Mouse (Mus musculus): Measurements from ENCODE around the gene Cracr2a. TPM values are rescaled to one million over a fixed set of nuclear protein-coding genes. Genes with fewer than 3 reads are reported as not detected.

Gene Cracr2a
- polyA plus RNA-seq, 1 experiment = 0.83 TPM

GRCm38 (mm10) chr6:127582391-127583176 is 21.4 kb downstream of the Cracr2a start:
- no peaks in the 10 kb centered on the region for H3K4me1 ChIP-seq (ENCODE audit: control insufficient read depth, insufficient read depth, low read length)
- no peak overlapping the region for H3K27ac ChIP-seq (ENCODE audit: insufficient read depth, low read depth, low read length)
- TF ChIP-seq CTCF (IDR thresholded peaks at IDR 0.05; ENCODE audit: low read depth, low read length) = peak; percentile 45; the same call in 1 of the 2 replicates
- no peak for TF ChIP-seq POLR2A (IDR thresholded peaks at IDR 0.05; ENCODE audit: borderline replicate concordance, low read depth, low read length)

DNA sequence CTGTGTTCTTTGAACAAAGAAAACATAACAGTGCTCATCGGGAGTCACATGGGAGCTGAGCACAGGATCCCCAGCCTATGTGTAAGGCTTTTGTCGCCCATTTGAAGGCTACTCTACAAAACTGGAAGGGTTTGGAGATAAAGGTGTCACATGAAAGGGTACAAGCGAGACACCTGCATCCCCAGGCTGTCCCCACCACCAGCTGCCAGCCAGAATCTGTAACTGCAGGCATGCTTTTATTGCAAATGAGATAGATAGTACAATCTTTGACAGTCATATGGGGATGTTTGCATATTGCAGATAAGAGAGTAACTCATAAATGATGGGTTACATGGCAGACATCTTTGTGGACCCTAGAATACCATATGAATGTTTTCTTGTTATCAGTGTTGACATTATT is 30.3 kb downstream of the Cracr2a start:
- Histone ChIP-seq H3K4me1 (ENCODE audit: control insufficient read depth, insufficient read depth, low read length) (no peaks in the 10 kb centered on the region), H3K4me3 (ENCODE audit: insufficient read depth, low read length) (no peak overlapping the region), H3K27ac (ENCODE audit: insufficient read depth, low read depth, low read length) (no peak overlapping the region)
- TF ChIP-seq CTCF (IDR thresholded peaks at IDR 0.05; ENCODE audit: low read depth, low read length) = no peak

More at GRCm38 (mm10) chr6:127582391-127583176, 21.4 kb downstream of the Cracr2a start:
- H3K4me3 ChIP-seq (ENCODE audit: insufficient read depth, low read length) = no peak overlapping the region

- H3K4me3 ChIP-seq (ENCODE audit: insufficient read depth, low read length) = no peak overlapping the region
- TF ChIP-seq CTCF (IDR thresholded peaks at IDR 0.05; ENCODE audit: low read depth, low read length) = no peak
- no peak for TF ChIP-seq POLR2A (IDR thresholded peaks at IDR 0.05; ENCODE audit: borderline replicate concordance, low read depth, low read length)
- no peaks in the 10 kb centered on the region for H3K4me1 ChIP-seq (ENCODE audit: control insufficient read depth, insufficient read depth, low read length)
- no peak overlapping the region for H3K27ac ChIP-seq (ENCODE audit: insufficient read depth, low read depth, low read length)
Measured at GRCm38 (mm10) chr6:127593487-127593886, 32.3 kb downstream of the Cracr2a start.

DNA sequence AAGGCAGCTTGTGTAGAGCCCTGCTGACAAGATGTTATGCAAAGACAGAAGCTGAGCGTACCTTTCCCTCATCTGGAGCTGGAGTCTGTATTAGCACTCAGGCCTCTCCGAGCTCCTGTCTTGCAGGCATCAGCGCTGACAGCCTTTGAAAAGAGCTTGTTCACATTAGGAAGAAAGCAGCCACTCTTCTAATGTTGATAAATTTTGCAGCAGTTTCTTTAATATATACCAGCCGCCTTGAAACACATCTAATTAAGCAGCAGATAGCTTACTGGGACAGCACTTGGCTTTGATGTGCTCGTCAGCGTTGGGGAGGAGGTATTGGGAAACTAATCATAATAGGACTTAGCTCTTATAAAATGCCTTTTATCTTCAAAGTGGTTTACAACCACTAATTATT is 38.1 kb downstream of the Cracr2a start:
- TF ChIP-seq CTCF (IDR thresholded peaks at IDR 0.05; ENCODE audit: low read depth, low read length) (no peak), POLR2A (IDR thresholded peaks at IDR 0.05; ENCODE audit: borderline replicate concordance, low read depth, low read length) (no peak)
- Histone ChIP-seq H3K4me3 (ENCODE audit: insufficient read depth, low read length) (no peak overlapping the region), H3K4me1 (ENCODE audit: control insufficient read depth, insufficient read depth, low read length) (no peaks in the 10 kb centered on the region), H3K27ac (ENCODE audit: insufficient read depth, low read depth, low read length) (no peak overlapping the region)

DNA sequence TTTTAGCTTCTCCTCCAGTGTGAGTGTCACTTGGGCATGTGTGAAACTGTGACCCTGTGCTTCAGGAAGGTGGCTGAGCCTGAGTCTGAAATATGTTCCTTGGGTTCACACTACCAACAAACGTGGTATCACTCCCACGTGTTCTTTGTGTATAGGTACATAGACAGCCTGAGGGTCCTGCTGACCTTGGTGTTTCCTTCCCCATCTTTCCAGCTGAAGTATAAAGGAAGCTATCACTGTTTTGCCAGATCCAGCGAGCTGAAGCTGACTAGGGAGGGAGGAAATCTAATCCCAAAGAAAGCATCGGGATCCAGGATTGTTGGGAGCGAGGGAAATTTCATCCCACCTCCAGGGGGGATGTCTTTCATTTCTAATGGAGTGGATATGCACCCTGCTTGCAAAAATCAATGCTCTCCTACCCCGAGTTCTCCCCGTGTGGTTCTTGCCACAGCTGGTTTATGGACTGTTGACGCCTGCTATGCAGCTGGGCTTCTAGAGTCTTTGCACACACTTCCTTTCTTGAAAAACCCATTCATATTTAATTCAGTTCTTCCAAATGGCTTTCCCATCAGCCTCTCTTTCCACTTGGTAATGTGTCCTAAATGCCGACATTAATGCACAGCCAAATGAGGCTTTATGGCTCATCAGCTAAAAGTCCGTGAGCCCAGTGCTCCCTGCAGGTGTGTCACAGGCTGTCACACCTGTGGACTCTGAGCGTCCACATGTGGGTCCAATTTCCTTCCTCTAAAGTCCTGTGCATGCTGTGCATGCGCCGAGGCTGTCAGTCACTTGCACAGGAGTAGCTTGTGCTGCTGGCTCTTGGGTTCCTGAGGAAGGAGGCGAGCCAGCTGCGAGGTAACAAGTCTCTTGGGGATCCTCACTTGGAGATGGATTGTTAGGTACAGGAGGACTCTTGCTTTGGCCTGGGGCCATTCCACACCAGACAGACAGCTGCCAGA is 44.2 kb downstream of the Cracr2a start:
- no peak for TF ChIP-seq CTCF (IDR thresholded peaks at IDR 0.05; ENCODE audit: low read depth, low read length)
- no peak for TF ChIP-seq POLR2A (IDR thresholded peaks at IDR 0.05; ENCODE audit: borderline replicate concordance, low read depth, low read length)
- no peak overlapping the region for H3K4me3 ChIP-seq (ENCODE audit: insufficient read depth, low read length)
- no peak overlapping the region for H3K27ac ChIP-seq (ENCODE audit: insufficient read depth, low read depth, low read length)
- no peaks in the 10 kb centered on the region for H3K4me1 ChIP-seq (ENCODE audit: control insufficient read depth, insufficient read depth, low read length)

GRCm38 (mm10) chr6:127609673-127610072 is 48.5 kb downstream of the Cracr2a start:
- Histone ChIP-seq H3K4me1 (ENCODE audit: control insufficient read depth, insufficient read depth, low read length) (no peaks in the 10 kb centered on the region), H3K4me3 (ENCODE audit: insufficient read depth, low read length) (no peak overlapping the region), H3K27ac (ENCODE audit: insufficient read depth, low read depth, low read length) (no peak overlapping the region)
- TF ChIP-seq CTCF (IDR thresholded peaks at IDR 0.05; ENCODE audit: low read depth, low read length) (no peak), POLR2A (IDR thresholded peaks at IDR 0.05; ENCODE audit: borderline replicate concordance, low read depth, low read length) (no peak)

DNA sequence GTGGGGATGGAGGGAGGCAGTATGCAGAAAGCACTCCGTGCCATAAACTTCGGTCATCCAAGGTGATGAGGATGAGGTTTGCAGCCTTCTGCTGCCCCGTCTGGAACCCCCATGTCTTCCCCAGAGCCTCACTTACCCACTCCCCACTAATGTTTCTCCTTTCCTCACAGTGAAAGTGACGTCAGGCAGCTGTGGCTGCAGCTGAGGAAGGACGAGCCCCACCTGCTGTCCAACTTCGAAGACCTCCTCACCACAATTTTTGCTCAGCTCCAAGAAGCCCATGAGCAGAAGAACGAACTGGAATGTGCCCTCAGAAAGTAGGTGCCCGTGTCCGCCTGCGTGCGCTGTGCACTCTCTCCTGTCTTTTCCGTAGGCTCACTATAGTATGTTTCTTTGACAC is 50.1 kb downstream of the Cracr2a start:
- no peaks in the 10 kb centered on the region for H3K4me1 ChIP-seq (ENCODE audit: control insufficient read depth, insufficient read depth, low read length)
- H3K4me3 ChIP-seq (ENCODE audit: insufficient read depth, low read length) = no peak overlapping the region
- no peak for TF ChIP-seq POLR2A (IDR thresholded peaks at IDR 0.05; ENCODE audit: borderline replicate concordance, low read depth, low read length)
- no peak for TF ChIP-seq CTCF (IDR thresholded peaks at IDR 0.05; ENCODE audit: low read depth, low read length)
- no peak overlapping the region for H3K27ac ChIP-seq (ENCODE audit: insufficient read depth, low read depth, low read length)

DNA sequence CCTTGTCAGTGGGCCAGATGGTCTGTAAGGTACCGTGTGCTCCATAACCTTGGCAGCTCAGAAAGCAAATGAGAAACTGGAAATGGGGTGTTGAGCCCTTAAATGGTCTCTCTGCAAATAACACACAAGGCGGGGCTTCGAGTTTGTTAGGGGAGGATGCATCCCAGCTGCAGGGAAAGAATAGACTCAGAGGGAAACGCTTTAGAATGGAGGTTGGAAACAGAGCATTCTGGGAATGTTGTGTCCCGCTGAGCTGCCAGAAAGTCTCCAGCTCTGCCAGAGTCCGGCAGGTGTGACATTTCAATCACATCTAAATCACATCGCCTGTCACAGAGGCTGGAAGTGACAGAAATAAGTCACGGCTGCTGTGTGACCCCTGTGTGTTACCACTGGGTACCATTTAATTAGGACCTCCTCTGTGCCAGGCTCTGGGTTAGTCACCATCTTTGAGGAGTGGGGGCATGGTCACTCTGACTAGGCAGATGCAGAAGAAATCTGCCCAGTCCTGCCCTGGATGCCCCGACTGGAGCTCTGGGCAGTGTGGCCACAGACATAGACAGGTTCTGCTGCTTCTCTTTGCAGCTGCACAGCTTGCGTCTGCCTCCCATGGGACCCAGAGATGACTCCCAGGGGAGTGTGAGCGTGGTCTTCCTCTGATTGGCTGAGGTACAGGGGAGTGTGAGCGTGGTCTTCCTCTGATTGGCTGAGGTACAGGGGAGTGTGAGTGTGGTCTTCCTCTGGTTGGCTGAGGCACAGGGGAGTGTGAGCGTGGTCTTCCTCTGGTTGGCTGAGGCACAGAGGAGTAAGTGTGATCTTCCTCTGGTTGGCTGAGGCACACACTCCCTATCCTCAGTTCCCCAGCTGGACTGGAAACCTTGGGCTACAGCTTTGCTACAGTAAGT is 53.2 kb downstream of the Cracr2a start:
- TF ChIP-seq POLR2A (IDR thresholded peaks at IDR 0.05; ENCODE audit: borderline replicate concordance, low read depth, low read length) (no peak), CTCF (IDR thresholded peaks at IDR 0.05; ENCODE audit: low read depth, low read length) (no peak)
- H3K4me1 ChIP-seq (ENCODE audit: control insufficient read depth, insufficient read depth, low read length) = no peaks in the 10 kb centered on the region
- H3K4me3 ChIP-seq (ENCODE audit: insufficient read depth, low read length) = no peak overlapping the region
- no peak overlapping the region for H3K27ac ChIP-seq (ENCODE audit: insufficient read depth, low read depth, low read length)

GRCm38 (mm10) chr6:127616623-127617022 is 55.5 kb downstream of the Cracr2a start:
- Histone ChIP-seq H3K4me1 (ENCODE audit: control insufficient read depth, insufficient read depth, low read length) (no peaks in the 10 kb centered on the region), H3K27ac (ENCODE audit: insufficient read depth, low read depth, low read length) (no peak overlapping the region), H3K4me3 (ENCODE audit: insufficient read depth, low read length) (no peak overlapping the region)
- TF ChIP-seq CTCF (IDR thresholded peaks at IDR 0.05; ENCODE audit: low read depth, low read length) = no peak
- TF ChIP-seq POLR2A (IDR thresholded peaks at IDR 0.05; ENCODE audit: borderline replicate concordance, low read depth, low read length) = no peak

Measured in bone marrow macrophage, adult 2 months (primary cell).